9 mouse cellular contexts compared by ENCODE assay signal in the genomic region with DNA sequence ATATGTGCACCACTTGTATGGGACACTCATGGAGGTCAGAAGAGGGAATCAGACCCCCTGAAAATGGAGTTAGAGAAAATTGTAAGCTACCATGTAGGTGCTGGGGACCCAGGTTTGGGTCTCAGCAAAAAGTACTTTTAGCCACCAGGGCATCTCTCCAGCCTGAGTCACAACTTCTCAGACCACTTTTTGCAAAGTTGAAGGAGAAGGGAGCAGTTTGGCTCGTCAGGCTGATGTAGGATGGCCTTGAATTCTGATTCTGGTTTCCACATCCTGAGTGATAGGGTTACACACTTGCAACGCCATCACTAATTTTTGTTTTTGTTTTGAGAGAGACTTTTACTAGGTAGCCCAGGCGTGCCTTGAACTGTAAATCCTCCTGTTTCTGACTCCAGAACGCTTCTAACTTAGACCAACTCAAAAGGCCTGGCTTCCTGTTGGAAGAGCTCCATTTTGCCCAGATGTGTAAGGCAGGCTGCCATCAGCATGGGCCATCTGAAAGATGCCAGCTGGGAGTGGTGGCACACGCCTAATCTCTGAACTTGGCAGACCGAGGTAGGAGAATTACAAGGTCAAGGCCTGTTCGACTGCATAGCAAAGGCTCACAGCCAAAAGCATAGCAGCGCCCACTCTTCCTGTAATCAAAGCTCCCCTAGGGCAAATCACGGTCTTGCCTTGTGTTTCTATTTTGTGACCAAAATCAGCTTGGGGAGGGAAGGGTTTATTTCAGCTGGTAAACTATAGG. TPM values are rescaled to one million over a fixed set of nuclear protein-coding genes. Genes with fewer than 3 reads are reported as not detected.
DNase-seq lines count a peak whose midpoint lies in the region; ATAC-seq and TF ChIP-seq lines count a peak whose summit lies in the region.
"Had no signal": no experiment of that assay in that cellular context is flagged by ENCODE, and none has a peak within 500 bp of the region (broad histone marks: within the 10 kb centered on the region; RNA-seq: fewer than 3 reads in every experiment).

No protein-coding gene starts in this region.

- 74% methylated on average over 9 of the region's 9 CpGs for WGBS in midbrain, postnatal 0 days
- 86% methylated on average over 9 of the region's 9 CpGs for WGBS in midbrain, embryonic 14.5 days

- H3K36me3 ChIP-seq in midbrain, postnatal 0 days (ENCODE audit: insufficient read depth, low read length) = no peaks in the 10 kb centered on the region
- no peaks in the 10 kb centered on the region for H3K36me3 ChIP-seq in midbrain, embryonic 14.5 days (ENCODE audit: control insufficient read depth, insufficient read depth, low read length)

- no peaks in the 10 kb centered on the region for H3K4me1 ChIP-seq in midbrain, postnatal 0 days (ENCODE audit: insufficient read depth, low read length)
- no peaks in the 10 kb centered on the region for H3K4me1 ChIP-seq in midbrain, embryonic 14.5 days (ENCODE audit: control insufficient read depth, insufficient read depth, low read length)

- TF ChIP-seq CTCF in midbrain, postnatal 0 days (IDR thresholded peaks at IDR 0.05) = no peak

- H3K9ac ChIP-seq in midbrain, postnatal 0 days (replicated peaks; ENCODE audit: low read length, poor library complexity, severe bottlenecking) = no peak overlapping the region
- H3K9ac ChIP-seq in midbrain, embryonic 14.5 days (replicated peaks; ENCODE audit: low read length) = no peak overlapping the region

- no peak for ATAC-seq in midbrain, postnatal 0 days (ENCODE audit: low FRiP score)
- no peak for ATAC-seq in midbrain, embryonic 14.5 days (ENCODE audit: low FRiP score, low TSS enrichment)

- H3K4me3 ChIP-seq in midbrain, postnatal 0 days (ENCODE audit: low read depth, low read length) = no peak overlapping the region
- no peak overlapping the region for H3K4me3 ChIP-seq in midbrain, embryonic 14.5 days (replicated peaks; ENCODE audit: low read depth, low read length)

- H3K4me2 ChIP-seq in midbrain, postnatal 0 days (ENCODE audit: low read depth, low read length, poor library complexity, severe bottlenecking) = no peak overlapping the region
- H3K4me2 ChIP-seq in midbrain, embryonic 14.5 days (ENCODE audit: low read length) = no peak overlapping the region

- no peak overlapping the region for H3K27ac ChIP-seq in midbrain, postnatal 0 days (ENCODE audit: low read depth, low read length)
- H3K27ac ChIP-seq in midbrain, embryonic 14.5 days (replicated peaks; ENCODE audit: low read depth, low read length) = no peak overlapping the region
- H3K27ac ChIP-seq: macrophage had no signal

- no peaks in the 10 kb centered on the region for H3K27me3 ChIP-seq in midbrain, postnatal 0 days (ENCODE audit: insufficient read depth, low read length)
- H3K27me3 ChIP-seq in midbrain, embryonic 14.5 days (ENCODE audit: control insufficient read depth, insufficient read depth, low read length) = no peaks in the 10 kb centered on the region

- no peaks in the 10 kb centered on the region for H3K9me3 ChIP-seq in midbrain, postnatal 0 days (ENCODE audit: low read length)
- H3K9me3 ChIP-seq in midbrain, embryonic 14.5 days (ENCODE audit: control insufficient read depth, low read length) = no peaks in the 10 kb centered on the region

- DNase-seq in midbrain, postnatal 0 days (ENCODE audit: low spot score) = peak; percentile 15
- no peak for DNase-seq in midbrain, embryonic 14.5 days
- peak; percentile 90 for DNase-seq in fat pad, adult 2 months (ENCODE audit: extremely low read depth, low read depth, low spot score)
- DNase-seq in kidney, adult 9 months = peak; percentile 58
- DNase-seq in testis, postnatal 14 days (ENCODE audit: low spot score) = peak; percentile 77
- no peak for DNase-seq in embryo, embryonic 9.5 days (ENCODE audit: extremely low spot score)
- no peak for DNase-seq in layer of hippocampus, adult 8-10 months (ENCODE audit: low spot score in 2 of 2)
- DNase-seq: cerebellum, postnatal 25 days had no signal

RNA-seq across cellular contexts. Expression of a gene that starts 9.2 kb away (rescaled TPM):
- 3.9 and 6.1 TPM in 2 replicates for total RNA-seq in midbrain, postnatal 0 days (2014; rRNA removed)
- 2.6 and 4.3 TPM in 2 replicates for polyA plus RNA-seq in midbrain, postnatal 0 days (2015; fragmentation: Nextera tagmentation; extraction: Ambion mirVana)
- 6.3 and 8.7 TPM in 2 replicates for polyA plus RNA-seq in midbrain, embryonic 14.5 days (2014; fragmentation: Nextera tagmentation; extraction: Ambion mirVana)
- 10 to 100 TPM in 1 of 4 experiments, 1 to 10 TPM in 3; 7.6 to 13.5 (median 8.8) TPM for total RNA-seq in layer of hippocampus, adult 8-10 months (2022)

RNA-seq across cellular contexts. Expression of a gene that starts 12.1 kb away (rescaled TPM):
- total RNA-seq in midbrain, postnatal 0 days (2014; rRNA removed) = 78.2 and 83.9 TPM in 2 replicates
- polyA plus RNA-seq in midbrain, postnatal 0 days (2015; fragmentation: Nextera tagmentation; extraction: Ambion mirVana) = 103 and 107 TPM in 2 replicates
- polyA plus RNA-seq in midbrain, embryonic 14.5 days (2014; fragmentation: Nextera tagmentation; extraction: Ambion mirVana) = 72.3 and 77.8 TPM in 2 replicates
- 100 to 1,000 TPM in 2 of 4 experiments, 10 to 100 TPM in 2; 78.8 to 108 (median 89.8) TPM for total RNA-seq in layer of hippocampus, adult 8-10 months (2022)

RNA-seq across cellular contexts. Expression of a gene that starts 37.1 kb away (rescaled TPM):
- 33.8 and 40.5 TPM in 2 replicates for total RNA-seq in midbrain, postnatal 0 days (2014; rRNA removed)
- 38.2 and 45.2 TPM in 2 replicates for polyA plus RNA-seq in midbrain, postnatal 0 days (2015; fragmentation: Nextera tagmentation; extraction: Ambion mirVana)
- polyA plus RNA-seq in midbrain, embryonic 14.5 days (2014; fragmentation: Nextera tagmentation; extraction: Ambion mirVana) = 42.8 and 64.2 TPM in 2 replicates
- total RNA-seq in layer of hippocampus, adult 8-10 months (2022) = 10 to 100 TPM; 51.4 to 67.0 (median 56.2) TPM

RNA-seq across cellular contexts. Expression of a gene that starts 37.6 kb away (rescaled TPM):
- total RNA-seq in midbrain, postnatal 0 days (2014; rRNA removed) = 256 and 257 TPM in 2 replicates
- 82.3 and 98.4 TPM in 2 replicates for polyA plus RNA-seq in midbrain, postnatal 0 days (2015; fragmentation: Nextera tagmentation; extraction: Ambion mirVana)
- polyA plus RNA-seq in midbrain, embryonic 14.5 days (2014; fragmentation: Nextera tagmentation; extraction: Ambion mirVana) = 172 and 175 TPM in 2 replicates
- 100 to 1,000 TPM; 240 to 273 (median 257) TPM for total RNA-seq in layer of hippocampus, adult 8-10 months (2022)

Comparison
In these comparisons a context has a peak if more than half of its experiments do, and no peak if none do; other contexts are left out.
1. DNase-seq: peak in midbrain, postnatal 0 days (single experiment), fat pad, adult 2 months (single experiment), kidney, adult 9 months (single experiment) and testis, postnatal 14 days (single experiment); none in midbrain, embryonic 14.5 days (single experiment), embryo, embryonic 9.5 days (single experiment) and layer of hippocampus, adult 8-10 months (0 of 2).